Mouse (Mus musculus) heart, embryonic 14.5 days (tissue): Measurements from ENCODE around the gene Slc39a3. TPM values are rescaled to one million over a fixed set of nuclear protein-coding genes. Genes with fewer than 3 reads are reported as not detected.

Experiments used
- ATAC-seq: fragments of 200-750 bp; cut with Nextera tagmentation; 2 replicates; pipeline ENCODE4 v1.8.0; 2017; ENCODE audit warnings: low read depth, moderate TSS enrichment; ENCODE audit not compliant: insufficient number of reproducible peaks, insufficient read depth, low FRiP score
- H3K27ac ChIP-seq, 2 experiments: fragments of 200-500 bp in 1 of 2; fragments of 300-500 bp in 1 of 2; sonication (generic) in 1 of 2; replicated peaks in 1 of 2; 2 replicates each; pipeline ENCODE4 v1.5.1; 2012 to 2014; ENCODE audit warnings: low read depth in 2 of 2, low read length in 2 of 2, control low read depth in 1 of 2, mild to moderate bottlenecking in 1 of 2, mixed read lengths in 1 of 2; ENCODE audit not compliant: control insufficient read depth in 1 of 2, insufficient read depth in 1 of 2
- H3K27me3 ChIP-seq: fragments of 300-500 bp; sonication (generic); 2 replicates; pipeline ENCODE4 v1.6.1; 2014; ENCODE audit warnings: mild to moderate bottlenecking, low read length, control low read depth; ENCODE audit not compliant: control insufficient read depth, insufficient read depth
- H3K36me3 ChIP-seq: fragments of 300-500 bp; sonication (generic); 2 replicates; pipeline ENCODE4 v1.6.1; 2014; ENCODE audit warnings: mild to moderate bottlenecking, control low read depth, low read length, mixed read lengths; ENCODE audit not compliant: control insufficient read depth, insufficient read depth
- H3K4me1 ChIP-seq, 2 experiments: fragments of 200-500 bp in 1 of 2; fragments of 300-500 bp in 1 of 2; sonication (generic) in 1 of 2; 2 replicates each; pipeline ENCODE4 v1.6.1; 2012 to 2014; ENCODE audit warnings: low read length in 2 of 2, control low read depth in 1 of 2, mixed read lengths in 1 of 2; ENCODE audit not compliant: control insufficient read depth in 2 of 2, insufficient read depth in 2 of 2
- H3K4me2 ChIP-seq: fragments of 300-500 bp; sonication (generic); 2 replicates; pipeline ENCODE4 v1.6.1; 2014; ENCODE audit warnings: mild to moderate bottlenecking, low read length
- H3K4me3 ChIP-seq, 2 experiments: fragments of 200-500 bp in 1 of 2; fragments of 300-500 bp in 1 of 2; sonication (generic) in 1 of 2; 2 replicates each; pipeline ENCODE4 v1.5.1; 2012 to 2014; ENCODE audit warnings: low read length in 2 of 2, mild to moderate bottlenecking in 2 of 2, control low read depth in 1 of 2, low read depth in 1 of 2, moderate library complexity in 1 of 2; ENCODE audit not compliant: control insufficient read depth in 1 of 2, insufficient read depth in 1 of 2
- H3K9ac ChIP-seq: fragments of 300-500 bp; sonication (generic); 2 replicates; pipeline ENCODE4 v1.6.1; 2014; ENCODE audit warnings: mild to moderate bottlenecking, low read length
- H3K9me3 ChIP-seq: fragments of 300-500 bp; sonication (generic); 2 replicates; pipeline ENCODE4 v1.6.1; 2016; ENCODE audit warnings: low read length, control low read depth; ENCODE audit not compliant: control insufficient read depth
- WGBS: fragments of 180-500 bp; shearing (Covaris S2); extraction: QIAGEN DNeasy Blood & Tissue Kit; methylation state at CpG from one replicate; pipeline ENCODE4 v1.1.7; 2014; 5-methylcytosine and 5-hydroxymethylcytosine counted together
- polyA plus RNA-seq: library from polyadenylated mRNA; unstranded; fragments of >200 nt; fragmentation: Nextera tagmentation; extraction: Ambion mirVana; gene quantifications from 2 replicates; pipeline ENCODE4 v1.2.1, GENCODE M21; 2014

Gene Slc39a3
- polyA plus RNA-seq, 1 experiment from 2014 or later, result 5.2 TPM

GRCm38 (mm10) chr10:80987709-80988441 is 49.4 kb downstream of the Slc39a3 start:
- peaks cover 18 to 23% of the 10 kb centered on the region in 2 experiments for H3K4me1 ChIP-seq
- ATAC-seq, result peak; percentile 88
- H3K4me2 ChIP-seq, result no peak overlapping the region
- no peaks in the 10 kb centered on the region for H3K9me3 ChIP-seq
- H3K27ac ChIP-seq, result peak overlapping the region; percentile 47 to 72
- peak overlapping the region; percentile 1; the same call in 1 of the 2 replicates for H3K9ac ChIP-seq
- WGBS, result 7% methylated on average over 10 of the region's 10 CpGs
- no peaks in the 10 kb centered on the region for H3K36me3 ChIP-seq
- H3K4me3 ChIP-seq, result no peak overlapping the region
- H3K27me3 ChIP-seq, result peaks cover 18% of the 10 kb centered on the region; the same call in 1 of the 2 replicates

GRCm38 (mm10) chr10:80986754-80987153 is 50.5 kb downstream of the Slc39a3 start:
- Histone ChIP-seq H3K36me3 (no peaks in the 10 kb centered on the region), H3K4me2 (no peak overlapping the region), H3K27ac (peak overlapping the region in 1 of 2 experiments; percentile 23; a peak in 1 of 4 replicates), H3K27me3 (peaks cover 18% of the 10 kb centered on the region; the same call in 1 of the 2 replicates), H3K4me1 (peaks cover 18 to 23% of the 10 kb centered on the region in 2 experiments), H3K4me3 (no peak overlapping the region), H3K9ac (peak overlapping the region; percentile 31; the same call in 1 of the 2 replicates), H3K9me3 (no peaks in the 10 kb centered on the region)
- no peak for ATAC-seq
- 44% methylated on average over 6 of the region's 6 CpGs for WGBS

- no peak for ATAC-seq
These were observed 51.1 kb downstream of the Slc39a3 start for GRCm38 (mm10) chr10:80985970-80986701.

DNA sequence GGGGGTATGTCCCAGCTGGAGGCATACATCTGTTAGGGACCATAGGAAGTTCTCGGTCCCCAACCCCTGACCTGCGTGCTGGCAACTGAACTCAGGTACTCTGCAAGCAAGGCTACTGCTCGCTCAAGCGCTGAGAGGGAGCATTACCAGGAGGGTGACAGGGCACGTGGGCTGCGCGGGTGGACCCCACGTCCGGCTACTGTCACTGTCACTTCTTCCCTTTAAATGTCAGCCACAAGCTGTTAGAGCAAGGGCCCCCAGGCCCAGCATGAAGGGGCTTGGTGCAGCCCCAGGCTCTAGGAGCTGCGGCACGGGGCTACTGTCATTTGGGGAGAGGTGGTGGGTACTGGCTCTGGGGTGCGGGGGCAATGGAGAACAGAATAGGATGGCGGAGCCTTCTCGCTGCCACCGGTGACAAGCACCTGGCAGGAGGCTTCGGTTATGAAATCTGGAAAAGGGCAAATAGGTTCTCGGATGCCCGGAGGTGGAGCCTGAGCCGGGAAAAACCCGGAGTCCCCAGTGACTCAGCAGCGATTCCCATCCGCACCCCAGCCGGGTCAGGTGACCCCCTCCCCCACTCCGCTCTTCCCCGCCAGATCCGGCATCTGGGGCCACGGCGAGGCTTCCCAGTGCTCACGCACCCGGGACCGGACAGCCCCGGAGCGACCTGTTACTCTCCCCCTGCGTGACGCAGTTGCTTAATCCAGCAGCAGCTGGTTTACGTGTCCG is 51.8 kb downstream of the Slc39a3 start:
- peaks cover 18% of the 10 kb centered on the region; the same call in 1 of the 2 replicates for H3K27me3 ChIP-seq
- H3K27ac ChIP-seq, result no peak overlapping the region
- WGBS, result 10% methylated on average over 37 of the region's 37 CpGs
- H3K4me2 ChIP-seq, result peak overlapping the region; percentile 82
- no peak; the same call in 1 of the 2 replicates for ATAC-seq
- peaks cover 18 to 23% of the 10 kb centered on the region in 2 experiments for H3K4me1 ChIP-seq
- H3K36me3 ChIP-seq, result no peaks in the 10 kb centered on the region
- peak overlapping the region; percentile 56 for H3K9ac ChIP-seq
- H3K9me3 ChIP-seq, result no peaks in the 10 kb centered on the region
- peak overlapping the region; percentile 30 to 33 for H3K4me3 ChIP-seq

More at GRCm38 (mm10) chr10:80985970-80986701, 51.1 kb downstream of the Slc39a3 start:
- Histone ChIP-seq H3K4me2 (peak overlapping the region; percentile 82), H3K36me3 (no peaks in the 10 kb centered on the region), H3K9me3 (no peaks in the 10 kb centered on the region), H3K27ac (no peak overlapping the region), H3K4me1 (peaks cover 18 to 23% of the 10 kb centered on the region in 2 experiments), H3K4me3 (peak overlapping the region; percentile 30 to 33), H3K9ac (peak overlapping the region; percentile 56), H3K27me3 (peaks cover 18% of the 10 kb centered on the region; the same call in 1 of the 2 replicates)
- WGBS, result 34% methylated on average over 13 of the region's 13 CpGs

- ATAC-seq, result no peak
- Histone ChIP-seq H3K4me2 (no peak overlapping the region), H3K9me3 (no peaks in the 10 kb centered on the region), H3K27ac (no peak overlapping the region), H3K9ac (no peak overlapping the region), H3K36me3 (no peaks in the 10 kb centered on the region), H3K27me3 (peaks cover 18% of the 10 kb centered on the region; the same call in 1 of the 2 replicates), H3K4me1 (peaks cover 18 to 23% of the 10 kb centered on the region in 2 experiments), H3K4me3 (no peak overlapping the region)
- WGBS, result 87% methylated on average over 12 of the region's 12 CpGs
These were observed 53.0 kb downstream of the Slc39a3 start for GRCm38 (mm10) chr10:80984223-80984622.

DNA sequence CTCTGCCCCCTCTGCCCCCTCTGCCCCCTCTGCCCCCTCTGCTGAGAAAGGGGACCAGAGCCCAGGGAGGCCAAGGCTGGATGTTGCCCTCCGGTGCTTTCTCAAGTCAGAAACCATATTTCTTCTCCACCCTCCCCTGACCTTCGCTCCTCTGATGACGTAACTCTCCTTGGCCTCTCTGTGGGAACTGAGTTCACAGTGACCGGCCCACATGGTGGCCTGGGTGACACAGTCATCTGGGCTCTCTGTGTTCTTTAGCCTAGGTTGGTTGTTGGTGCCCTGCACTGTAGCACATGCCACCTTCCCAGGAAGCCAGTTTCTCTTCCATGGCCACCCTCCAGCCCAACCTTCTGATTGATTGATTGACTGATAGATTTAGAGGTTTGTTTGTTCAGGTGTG is 54.8 kb downstream of the Slc39a3 start:
- Histone ChIP-seq H3K4me2 (no peak overlapping the region), H3K9ac (no peak overlapping the region), H3K4me1 (peaks cover 13 to 18% of the 10 kb centered on the region in 2 experiments), H3K27ac (no peak overlapping the region), H3K36me3 (no peaks in the 10 kb centered on the region), H3K9me3 (no peaks in the 10 kb centered on the region), H3K4me3 (no peak overlapping the region), H3K27me3 (peaks cover 18% of the 10 kb centered on the region; the same call in 1 of the 2 replicates)
- no peak for ATAC-seq
- 57% methylated on average over 4 of the region's 4 CpGs for WGBS

DNA sequence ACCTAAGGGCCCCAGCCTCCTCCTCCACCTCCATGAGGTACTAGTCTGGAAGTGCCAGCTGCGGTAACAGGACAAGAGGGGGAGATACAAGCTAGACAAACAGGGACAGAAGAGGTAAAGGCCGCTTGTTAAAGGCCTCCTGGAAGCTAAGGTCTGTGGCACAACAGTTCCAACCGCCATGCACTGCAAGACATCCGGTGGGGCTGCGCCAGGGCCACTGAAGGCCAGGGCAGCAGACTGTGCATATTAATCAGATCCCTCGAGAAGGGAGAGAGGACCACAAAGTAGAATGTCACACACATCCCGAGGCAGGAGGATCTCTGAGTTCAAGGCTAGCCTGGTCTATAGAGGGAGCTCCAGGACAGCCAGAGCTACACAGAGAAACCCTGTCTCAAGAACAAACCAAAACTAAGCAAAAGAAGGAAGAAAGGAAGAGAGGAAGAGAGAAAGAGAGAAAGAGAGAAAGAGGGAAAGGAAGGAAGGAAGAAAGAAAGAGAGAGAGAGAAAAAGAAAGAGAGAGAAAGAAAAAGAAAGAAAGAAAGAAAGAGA is 55.6 kb downstream of the Slc39a3 start:
- H3K4me2 ChIP-seq, result no peak overlapping the region
- H3K4me1 ChIP-seq, result peaks cover 10 to 11% of the 10 kb centered on the region in 2 experiments; a peak in 3 of 4 replicates
- ATAC-seq, result no peak
- peaks cover 18% of the 10 kb centered on the region; the same call in 1 of the 2 replicates for H3K27me3 ChIP-seq
- WGBS, result 59% methylated on average over 7 of the region's 7 CpGs
- no peaks in the 10 kb centered on the region for H3K9me3 ChIP-seq
- no peak overlapping the region for H3K27ac ChIP-seq
- H3K4me3 ChIP-seq, result no peak overlapping the region
- no peaks in the 10 kb centered on the region for H3K36me3 ChIP-seq
- no peak overlapping the region for H3K9ac ChIP-seq
